Mouse (Mus musculus) MEL (cell line): ENCODE data around the gene Dmac2. TPM values are rescaled to one million over a fixed set of nuclear protein-coding genes. Genes with fewer than 3 reads are reported as not detected.

Source experiments
- DNase-seq: peaks from one replicate; pipeline ENCODE4 v3.0.0; 2011; ENCODE audit warnings: low read depth, low spot score
- H3K27ac ChIP-seq: 2 replicates; pipeline ENCODE4 v1.5.1; 2012; ENCODE audit warnings: low read depth, mild to moderate bottlenecking, control low read depth, low read length, moderate library complexity; ENCODE audit not compliant: control insufficient read depth
- H3K27me3 ChIP-seq, 2 experiments: fragments of 150-350 bp in 1 of 2; sonication (generic) in 1 of 2; 2 replicates each; pipeline ENCODE4 v1.6.1; 2012; ENCODE audit warnings: low read length in 2 of 2, mild to moderate bottlenecking in 2 of 2, improper control_type of control experiment in 1 of 2, moderate library complexity in 1 of 2; ENCODE audit not compliant: insufficient read depth in 2 of 2, control insufficient read depth in 1 of 2
- H3K36me3 ChIP-seq, 2 experiments: 2 replicates each; pipeline ENCODE4 v1.6.1; 2012 to 2014; ENCODE audit warnings: low read length in 2 of 2, improper control_type of control experiment in 1 of 2, inconsistent platforms in 1 of 2, mild to moderate bottlenecking in 1 of 2; ENCODE audit not compliant: insufficient read depth in 2 of 2, control insufficient read depth in 1 of 2
- H3K4me1 ChIP-seq, 2 experiments: fragments of 150-350 bp in 1 of 2; sonication (generic) in 1 of 2; 2 replicates each; pipeline ENCODE4 v1.6.1; 2012; ENCODE audit warnings: low read length in 2 of 2, improper control_type of control experiment in 1 of 2, mild to moderate bottlenecking in 1 of 2; ENCODE audit not compliant: insufficient read depth in 2 of 2, control insufficient read depth in 1 of 2
- H3K4me3 ChIP-seq, 2 experiments: fragments of 150-350 bp in 1 of 2; sonication (generic) in 1 of 2; 2 replicates each; pipeline ENCODE4 v1.5.1; 2012; ENCODE audit warnings: low read depth in 2 of 2, low read length in 2 of 2, mild to moderate bottlenecking in 2 of 2, moderate library complexity in 2 of 2, control low read depth in 1 of 2, improper control_type of control experiment in 1 of 2; ENCODE audit not compliant: control insufficient read depth in 1 of 2, insufficient read depth in 1 of 2
- H3K79me2 ChIP-seq: 2 replicates; pipeline ENCODE4 v1.6.1; 2012; ENCODE audit warnings: mild to moderate bottlenecking, low read length, moderate library complexity; ENCODE audit not compliant: control insufficient read depth, poor library complexity, insufficient read depth
- H3K9ac ChIP-seq: 2 replicates; pipeline ENCODE4 v1.6.1; 2012; ENCODE audit warnings: low read depth, mild to moderate bottlenecking, control low read depth, low read length, moderate library complexity; ENCODE audit not compliant: control insufficient read depth, poor library complexity, severe bottlenecking
- H3K9me3 ChIP-seq: fragments of 150-350 bp; sonication (generic); replicated peaks from 2 replicates; pipeline ENCODE4 v1.6.1; 2012; ENCODE audit warnings: mild to moderate bottlenecking, low read length, improper control_type of control experiment, moderate library complexity; ENCODE audit not compliant: insufficient read depth
- BHLHE40 ChIP-seq: IDR thresholded peaks from 2 replicates; pipeline ENCODE4 v1.6.1; 2012; ENCODE audit warnings: low read depth, mild to moderate bottlenecking, inconsistent platforms, low read length, improper control_type of control experiment, borderline replicate concordance
- CHD1 ChIP-seq: IDR thresholded peaks from 2 replicates; pipeline ENCODE4 v1.6.1; 2012; ENCODE audit warnings: low read depth, mild to moderate bottlenecking, inconsistent platforms, low read length, improper control_type of control experiment
- CHD2 ChIP-seq: IDR thresholded peaks from 2 replicates; pipeline ENCODE4 v1.6.1; 2011; ENCODE audit warnings: low read length, improper control_type of control experiment
- JUND ChIP-seq: IDR thresholded peaks from 2 replicates; pipeline ENCODE4 v1.6.1; 2011; ENCODE audit warnings: low read depth, mild to moderate bottlenecking, improper control_type of control experiment, low read length
- KAT2A ChIP-seq: conservative IDR thresholded peaks from 2 replicates; pipeline ENCODE4 v1.6.1; 2012; ENCODE audit warnings: low read depth, low read length, improper control_type of control experiment, inconsistent platforms
- MAX ChIP-seq: IDR thresholded peaks from 2 replicates; pipeline ENCODE4 v1.6.1; 2011; ENCODE audit warnings: low read length, improper control_type of control experiment
- MXI1 ChIP-seq: IDR thresholded peaks from 2 replicates; pipeline ENCODE4 v1.6.1; 2011; ENCODE audit warnings: mild to moderate bottlenecking, low read depth, low read length, improper control_type of control experiment
- MYB ChIP-seq: IDR thresholded peaks from 2 replicates; pipeline ENCODE4 v1.6.1; 2011; ENCODE audit warnings: mild to moderate bottlenecking, low read depth, low read length, improper control_type of control experiment
- NRF1 ChIP-seq: IDR thresholded peaks from 2 replicates; pipeline ENCODE4 v1.6.1; 2014; ENCODE audit warnings: low read depth, mild to moderate bottlenecking, inconsistent platforms, low read length, improper control_type of control experiment, moderate library complexity; ENCODE audit not compliant: poor library complexity, insufficient read depth, severe bottlenecking
- POLR2A ChIP-seq, 2 experiments: IDR thresholded peaks; 2 replicates each; pipeline ENCODE4 v1.6.1; 2011 to 2012; ENCODE audit warnings: low read length in 2 of 2, mild to moderate bottlenecking in 2 of 2, control low read depth in 1 of 2, improper control_type of control experiment in 1 of 2, low read depth in 1 of 2, moderate library complexity in 1 of 2; ENCODE audit not compliant: control insufficient read depth in 1 of 2, insufficient read depth in 1 of 2, poor library complexity in 1 of 2
- POLR2AphosphoS5 ChIP-seq: IDR thresholded peaks from 2 replicates; pipeline ENCODE4 v1.6.1; 2012; ENCODE audit warnings: low read depth, borderline replicate concordance, mild to moderate bottlenecking, inconsistent platforms, low read length, moderate library complexity, mixed read lengths
- TAL1 ChIP-seq: IDR thresholded peaks from 2 replicates; pipeline ENCODE4 v1.6.1; 2012; ENCODE audit warnings: mild to moderate bottlenecking, inconsistent platforms, low read length, moderate library complexity, mixed read lengths
- UBTF ChIP-seq: IDR thresholded peaks from 2 replicates; pipeline ENCODE4 v1.6.1; 2012; ENCODE audit warnings: low read depth, mild to moderate bottlenecking, inconsistent platforms, low read length, improper control_type of control experiment, moderate library complexity, borderline replicate concordance; ENCODE audit not compliant: insufficient read depth
- USF2 ChIP-seq, 2 experiments: IDR thresholded peaks; 2 replicates each; pipeline ENCODE4 v1.6.1; 2011 to 2012; ENCODE audit warnings: improper control_type of control experiment in 2 of 2, low read length in 2 of 2, borderline replicate concordance in 1 of 2, inconsistent platforms in 1 of 2, low read depth in 1 of 2, mild to moderate bottlenecking in 1 of 2; ENCODE audit not compliant: insufficient read depth in 1 of 2
- ZKSCAN1 ChIP-seq: IDR thresholded peaks from 2 replicates; pipeline ENCODE4 v1.6.1; 2012; ENCODE audit warnings: low read depth, mild to moderate bottlenecking, inconsistent platforms, low read length, improper control_type of control experiment, moderate library complexity
- ZMIZ1 ChIP-seq: IDR thresholded peaks from 2 replicates; pipeline ENCODE4 v1.6.1; 2012; ENCODE audit warnings: low read depth, mild to moderate bottlenecking, inconsistent platforms, low read length, improper control_type of control experiment, moderate library complexity
- polyA plus RNA-seq, 2 experiments: library from polyadenylated mRNA; stranded (reverse) in 1 of 2; unstranded in 1 of 2; fragments of >175 nt in 1 of 2; fragments of >200 nt in 1 of 2; gene quantifications; 2 replicates each; pipeline versions ENCODE4 v1.2.1 to v1.2.4; 2012; ENCODE audit warnings: low replicate concordance in 2 of 2, low read depth in 1 of 2; ENCODE audit not compliant: insufficient read length in 2 of 2, insufficient read depth in 1 of 2, missing spikeins in 1 of 2
- total RNA-seq: library from RNA; depleted of rRNA; stranded (reverse); fragments of 300-350 nt; gene quantifications from 2 replicates; pipeline ENCODE4 v1.2.3, GENCODE M21; 2012

Dmac2 gene
- total and polyA plus RNA-seq, 3 experiments = 14.8 to 32.8 TPM; not detected in 1

DNA sequence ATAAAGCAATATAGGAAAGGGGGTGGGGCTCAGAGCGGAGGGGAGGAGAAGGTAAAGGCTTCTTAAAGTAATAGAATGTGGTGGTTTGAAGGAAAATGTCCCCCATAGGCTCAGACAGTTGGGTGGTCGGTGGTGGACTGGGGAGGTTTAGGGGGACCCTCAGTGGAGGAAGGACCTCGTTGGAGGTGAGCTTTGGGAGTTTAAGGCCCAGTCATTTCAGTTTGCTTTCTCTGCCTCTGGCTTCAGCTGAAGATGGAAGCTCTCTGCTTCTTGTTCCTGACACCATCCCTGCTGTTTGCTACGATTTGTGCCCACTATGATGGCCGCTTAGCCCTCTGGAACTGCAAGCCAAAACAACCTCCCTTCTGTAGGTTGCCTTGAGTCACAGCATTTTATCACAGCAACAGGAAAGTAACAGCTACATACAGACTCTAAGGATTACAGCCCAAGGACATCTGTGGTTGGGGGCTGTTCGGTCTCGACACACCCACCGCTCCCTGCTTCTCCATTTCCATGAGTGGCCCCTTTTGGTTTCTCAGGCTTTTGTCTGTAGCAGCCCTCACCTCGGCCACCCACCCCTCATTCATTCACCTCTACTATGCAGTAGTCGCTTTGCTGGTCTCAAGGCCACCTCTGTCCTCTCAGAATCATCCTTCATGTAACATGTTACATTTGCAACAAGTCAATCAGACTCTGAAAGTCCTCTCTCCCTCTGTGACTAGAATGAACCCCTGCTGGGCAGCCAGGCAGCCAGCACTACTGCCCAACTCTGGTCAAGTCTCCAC is 1.6 kb upstream of the Dmac2 start:
- no peak for TF ChIP-seq JUND
- TF ChIP-seq CHD2 = no peak
- no peak for TF ChIP-seq MAX
- Histone ChIP-seq H3K36me3 (peaks cover 0 to 4% of the 10 kb centered on the region in 2 experiments; a peak in 2 of 4 replicates), H3K79me2 (no peaks in the 10 kb centered on the region; the same call in 1 of the 2 replicates), H3K9ac (no peak overlapping the region), H3K9me3 (no peaks in the 10 kb centered on the region), H3K4me3 (no peak overlapping the region), H3K27me3 (no peaks in the 10 kb centered on the region), H3K27ac (no peak overlapping the region), H3K4me1 (peaks cover 2 to 20% of the 10 kb centered on the region in 2 experiments; a peak in 3 of 4 replicates)
- no peak for DNase-seq

- DNase-seq = no peak
- Histone ChIP-seq H3K4me3 (peak overlapping the region; percentile 84 to 96), H3K9ac (peak overlapping the region; percentile 77), H3K27ac (peak overlapping the region; percentile 35), H3K79me2 (no peaks in the 10 kb centered on the region; the same call in 1 of the 2 replicates), H3K36me3 (peaks cover 0 to 4% of the 10 kb centered on the region in 2 experiments; a peak in 2 of 4 replicates), H3K9me3 (no peaks in the 10 kb centered on the region), H3K27me3 (no peaks in the 10 kb centered on the region), H3K4me1 (peaks cover 2 to 20% of the 10 kb centered on the region in 2 experiments; a peak in 3 of 4 replicates)
- TF ChIP-seq UBTF (no peak), MAX (no peak), BHLHE40 (no peak), CHD1 (no peak), ZMIZ1 (no peak), KAT2A (no peak), USF2 (IDR thresholded peaks at IDR 0.05; ENCODE audit: borderline replicate concordance in 1 of 2, insufficient read depth in 1 of 2, low read depth in 1 of 2, low read length in 2 of 2) (no peak), POLR2A (IDR thresholded peaks at IDR 0.05; ENCODE audit: control insufficient read depth in 1 of 2, insufficient read depth in 1 of 2, low read depth in 1 of 2, low read length in 2 of 2, poor library complexity in 1 of 2) (no peak), CHD2 (no peak), MYB (no peak), NRF1 (no peak), TAL1 (no peak), ZKSCAN1 (no peak), MXI1 (no peak), POLR2AphosphoS5 (no peak)
Measured at GRCm38 (mm10) chr7:25619722-25619991, 443 bp downstream of the Dmac2 start.
